Mouse (Mus musculus): Measurements from ENCODE around the gene Peli2.

The Peli2 gene

DNA sequence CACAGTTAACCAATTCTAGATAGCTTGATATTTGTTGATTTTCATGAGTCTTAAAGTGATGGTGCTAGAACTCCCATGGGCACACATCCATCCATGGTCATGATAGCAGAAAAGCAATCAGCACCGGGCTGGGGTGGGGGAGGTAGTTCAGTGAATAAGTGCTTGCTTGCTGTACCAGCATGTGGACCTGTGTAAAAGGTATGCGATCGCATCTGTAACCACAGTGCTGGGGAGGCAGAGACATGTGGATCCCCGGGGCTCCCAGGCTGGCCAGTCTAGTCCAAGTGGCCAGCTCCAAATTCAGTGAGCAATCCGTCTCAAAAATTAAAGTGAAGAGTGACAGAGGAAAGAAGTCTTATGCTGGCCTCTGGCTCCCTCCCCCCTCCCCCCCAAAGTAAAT is 3.4 kb downstream of the Peli2 start:
- ATAC-seq (ENCODE audit: insufficient number of reproducible peaks, low FRiP score, low TSS enrichment), result no peak

DNA sequence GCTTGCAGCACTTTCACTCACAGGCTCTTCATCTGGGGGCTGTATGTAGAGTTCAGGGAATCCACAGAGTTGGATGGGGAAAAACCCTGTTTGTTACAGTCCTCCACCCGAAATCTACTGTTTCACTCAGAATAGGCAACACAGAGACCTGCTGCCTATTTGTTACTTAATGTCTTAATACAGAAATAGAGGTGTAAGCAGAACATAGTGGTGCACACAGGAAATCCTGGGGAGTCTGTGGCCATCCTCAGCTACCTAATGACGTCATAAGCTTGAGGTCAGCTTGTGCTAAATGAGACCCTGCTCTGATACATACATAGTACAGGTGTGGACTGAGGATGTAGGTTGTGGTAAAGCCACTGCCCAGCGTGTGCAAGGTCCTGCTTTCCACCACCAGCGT is 4.2 kb downstream of the Peli2 start:
- no peak for ATAC-seq (ENCODE audit: insufficient number of reproducible peaks, low FRiP score, low TSS enrichment)

DNA sequence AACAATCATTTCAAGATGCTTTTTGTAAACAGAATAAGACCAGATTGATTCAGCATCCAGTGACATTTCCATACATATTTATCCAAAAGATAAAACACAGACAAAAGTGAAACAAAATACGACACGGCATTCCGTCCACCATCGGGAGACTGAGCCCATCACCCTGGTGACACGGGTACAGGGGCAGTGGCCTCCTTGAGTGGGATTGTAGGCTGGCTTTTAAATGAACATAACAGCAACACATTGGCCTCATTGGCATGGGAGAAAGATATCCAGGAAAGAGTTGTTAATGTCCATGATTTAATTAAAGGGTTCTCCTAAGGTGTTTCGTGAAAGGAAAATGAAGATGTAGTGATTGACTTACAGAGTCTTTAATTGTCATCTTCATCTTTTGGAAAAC is 5.3 kb downstream of the Peli2 start:
- no peak for ATAC-seq (ENCODE audit: insufficient number of reproducible peaks, low FRiP score, low TSS enrichment)

DNA sequence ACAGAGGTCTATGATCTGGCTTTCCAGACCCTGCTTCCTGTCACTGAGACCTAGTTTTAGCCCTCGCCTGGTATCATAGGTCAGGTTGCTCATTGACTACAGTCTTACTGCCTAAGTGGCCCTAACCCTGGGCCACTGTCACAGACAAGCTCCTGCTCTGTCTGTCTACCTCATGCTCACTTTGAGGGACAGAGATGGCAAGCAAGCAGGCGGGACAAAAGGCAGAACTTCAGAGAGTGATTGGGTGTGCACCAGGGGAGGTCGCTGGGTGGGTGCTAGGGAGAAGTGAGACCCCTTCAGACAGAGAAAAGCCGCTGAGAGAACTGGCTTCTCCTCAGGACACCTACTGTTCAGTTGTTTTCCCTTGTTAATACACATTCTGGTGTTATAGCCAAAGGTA is 6.3 kb downstream of the Peli2 start:
- ATAC-seq (ENCODE audit: insufficient number of reproducible peaks, low FRiP score, low TSS enrichment), result no peak

DNA sequence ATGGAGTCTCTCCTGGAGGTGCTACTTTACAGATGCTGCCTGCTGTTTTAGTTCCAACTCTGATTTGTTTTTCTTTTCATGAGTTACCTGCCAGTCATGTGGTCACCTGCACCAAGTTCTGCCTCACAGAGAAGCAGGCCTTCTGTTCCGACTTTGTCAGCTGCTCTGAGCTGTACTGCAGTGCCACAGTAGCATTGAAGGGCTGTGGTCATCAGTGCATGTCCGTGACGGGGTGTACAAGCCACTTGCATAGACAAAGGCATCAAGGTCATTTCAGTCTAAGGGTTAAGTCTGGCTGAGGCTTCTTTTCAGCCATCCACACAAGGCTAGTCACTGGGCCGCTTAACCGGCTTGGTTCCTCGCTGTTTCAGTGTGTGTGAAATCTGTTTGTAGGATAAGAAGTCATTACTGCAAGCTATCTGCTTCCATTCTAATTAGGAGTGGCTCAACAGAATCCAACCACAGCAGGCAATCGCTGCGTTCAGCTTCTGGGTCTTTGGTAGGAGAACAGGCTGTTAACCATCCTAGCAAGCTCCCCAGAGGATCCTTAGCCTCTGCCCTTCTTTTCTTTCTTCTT is 7.1 kb downstream of the Peli2 start:
- ATAC-seq (ENCODE audit: insufficient number of reproducible peaks, low FRiP score, low TSS enrichment), result no peak

DNA sequence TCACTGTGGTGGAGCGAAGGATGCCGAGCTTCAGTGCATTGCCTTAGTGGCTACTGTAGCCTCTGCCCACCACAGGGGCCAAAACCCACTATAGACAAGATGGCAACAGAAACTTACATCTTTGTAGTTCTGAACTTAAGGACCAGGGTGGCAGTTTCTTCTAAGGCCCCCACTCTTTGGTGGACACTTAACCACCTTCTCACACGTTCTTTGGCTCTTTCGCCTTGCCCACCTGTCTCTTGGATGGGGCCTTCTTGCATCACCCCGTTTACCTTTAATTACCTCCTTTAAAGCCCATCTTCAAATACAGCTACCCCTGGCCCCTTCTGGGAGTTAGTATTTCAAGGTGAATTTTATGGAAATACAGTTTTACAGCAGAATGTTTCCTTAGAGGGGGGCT is 8.1 kb downstream of the Peli2 start:
- ATAC-seq (ENCODE audit: insufficient number of reproducible peaks, low FRiP score, low TSS enrichment), result no peak

DNA sequence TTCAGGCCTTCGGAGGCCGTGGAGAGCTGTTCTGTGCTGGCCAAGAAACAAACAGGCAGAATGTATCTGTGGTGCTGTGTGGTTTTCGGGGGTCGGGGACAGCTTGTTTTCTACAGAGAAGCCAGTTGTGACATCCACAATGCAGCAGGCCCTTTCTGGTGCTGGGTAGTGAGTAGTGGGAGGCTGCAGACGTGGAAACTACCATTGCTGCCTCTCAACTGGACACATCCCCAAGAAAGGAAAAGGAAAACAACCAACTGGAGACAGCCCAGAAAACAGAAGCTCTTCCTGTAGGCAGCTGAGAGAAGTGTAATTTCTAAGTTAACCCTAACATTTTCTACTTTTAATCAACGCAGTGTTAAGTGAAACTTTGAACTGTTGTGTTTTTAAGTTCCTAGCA is 9.4 kb downstream of the Peli2 start:
- no peak for ATAC-seq (ENCODE audit: insufficient number of reproducible peaks, low FRiP score, low TSS enrichment)

DNA sequence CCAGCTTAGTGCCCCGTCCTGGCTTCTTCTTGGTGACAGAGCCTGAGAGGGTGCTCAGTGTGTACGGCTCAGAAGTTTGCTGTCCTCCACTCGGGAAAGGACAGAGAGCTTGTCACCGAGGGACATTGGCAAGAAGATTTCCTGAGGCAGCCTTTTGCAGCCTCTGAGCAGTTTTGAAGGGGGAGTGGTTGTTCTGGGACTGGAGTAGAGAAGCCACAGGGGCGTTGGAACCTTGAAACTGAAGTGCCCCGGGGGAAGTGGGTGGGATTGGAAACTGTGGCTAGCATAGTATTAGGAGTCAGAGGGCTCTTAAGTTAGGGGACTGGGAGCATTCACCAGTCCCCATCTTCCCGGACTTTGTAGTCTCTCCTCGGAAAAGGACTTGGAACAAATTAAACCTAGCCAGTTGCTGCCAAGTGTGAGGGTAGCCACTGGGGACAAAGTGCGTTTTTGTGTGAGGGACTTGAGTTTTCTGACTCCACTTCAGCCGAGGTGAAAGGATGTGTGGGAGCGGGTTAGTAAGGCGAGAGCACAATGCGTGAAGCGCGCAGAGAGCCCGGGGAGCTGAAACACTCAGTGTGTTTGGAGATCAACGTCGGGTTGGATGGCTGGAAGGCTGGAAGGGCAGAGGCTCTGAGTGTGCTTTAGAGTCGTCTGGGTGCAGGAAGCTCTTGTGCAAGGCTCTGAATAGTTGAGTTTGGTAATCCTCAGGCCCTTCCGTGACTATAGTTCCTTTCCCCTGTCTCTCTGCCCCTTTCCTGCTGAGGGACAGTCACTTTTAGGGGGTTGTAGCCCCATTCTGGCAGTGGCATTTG is 10.3 kb downstream of the Peli2 start:
- ATAC-seq (ENCODE audit: insufficient number of reproducible peaks, low FRiP score, low TSS enrichment), result no peak

DNA sequence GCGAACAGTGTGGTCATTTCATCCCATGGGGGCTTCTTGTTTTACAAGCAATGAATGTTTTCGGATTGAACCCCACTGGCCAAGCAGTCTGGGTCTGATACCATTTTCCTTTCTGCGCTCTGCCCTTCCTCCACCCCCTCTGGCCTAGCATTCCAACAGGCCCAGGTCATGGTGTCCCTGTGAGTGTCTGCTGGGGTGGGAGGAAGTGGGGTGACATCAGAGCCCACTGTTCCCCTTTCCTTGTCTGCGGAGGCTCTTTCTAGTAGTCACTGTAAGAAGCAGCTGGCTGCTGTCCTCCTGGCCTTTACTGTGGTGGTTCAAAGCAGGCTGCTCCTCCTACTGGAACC is 10.9 kb downstream of the Peli2 start:
- ATAC-seq (ENCODE audit: insufficient number of reproducible peaks, low FRiP score, low TSS enrichment), result no peak

DNA sequence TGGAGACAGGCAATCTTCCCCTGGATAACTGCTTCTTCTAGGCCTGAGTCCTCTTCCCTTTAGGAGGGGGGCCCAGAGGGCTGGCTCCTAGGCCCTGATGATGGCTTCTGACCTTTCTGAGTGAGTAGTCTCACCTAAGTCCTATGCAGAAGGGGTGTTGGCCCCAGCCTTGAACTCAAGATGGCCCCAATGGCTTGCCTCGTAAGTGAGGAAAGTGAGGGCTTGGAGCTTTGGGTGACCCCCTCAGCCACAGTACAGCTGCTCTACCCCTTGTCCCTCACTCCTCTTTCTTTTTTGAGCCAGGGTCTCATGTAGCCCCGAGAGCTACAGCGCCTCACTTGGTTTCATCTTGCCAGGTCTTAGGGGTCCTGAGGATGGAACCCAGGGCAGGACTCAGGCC is 11.6 kb downstream of the Peli2 start:
- ATAC-seq (ENCODE audit: insufficient number of reproducible peaks, low FRiP score, low TSS enrichment), result no peak

DNA sequence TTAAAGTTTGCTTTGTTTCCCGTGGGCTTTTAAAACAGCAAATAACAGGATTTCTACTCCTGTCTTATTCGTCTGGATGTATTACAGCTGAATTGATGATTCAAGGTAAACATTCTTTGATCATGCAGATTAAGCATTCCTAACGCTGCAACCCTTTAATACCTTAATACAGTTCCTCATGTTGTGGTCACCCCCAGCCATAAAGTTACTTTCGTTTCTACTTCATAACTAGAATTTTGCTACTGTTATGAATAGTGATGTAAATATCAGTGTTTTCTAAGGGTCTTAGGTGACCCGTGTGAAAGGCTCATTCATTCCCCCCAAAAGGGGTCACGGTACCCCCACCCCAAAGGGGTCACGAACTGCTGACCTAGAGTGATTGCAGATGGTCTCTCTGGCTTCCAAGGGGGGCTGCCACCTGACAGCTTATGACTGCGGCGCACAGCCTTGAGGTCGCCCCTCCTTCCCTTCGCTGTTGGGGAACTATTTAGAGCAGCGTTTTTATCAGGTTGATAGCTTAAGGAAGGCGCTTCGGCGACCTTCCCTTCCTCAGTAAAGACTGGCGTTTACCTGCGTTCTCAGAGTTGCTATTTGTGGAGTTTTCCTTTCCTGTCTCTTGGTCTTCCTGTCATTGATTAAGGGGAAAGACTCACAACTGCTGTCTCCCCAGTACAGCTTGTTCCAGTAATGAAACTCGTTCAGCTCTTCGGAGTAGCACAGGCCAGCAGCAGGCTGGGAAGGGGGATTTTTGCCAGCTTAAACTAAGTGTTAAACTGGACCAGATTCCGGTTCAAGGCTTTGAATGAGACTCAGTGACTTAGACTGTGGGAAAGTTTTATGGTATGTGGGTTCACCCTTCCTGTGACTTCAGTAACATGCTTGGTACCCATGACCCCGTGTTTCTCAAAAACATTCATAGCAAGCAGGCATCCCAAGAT is 12.5 kb downstream of the Peli2 start:
- no peak for ATAC-seq (ENCODE audit: insufficient number of reproducible peaks, low FRiP score, low TSS enrichment)

DNA sequence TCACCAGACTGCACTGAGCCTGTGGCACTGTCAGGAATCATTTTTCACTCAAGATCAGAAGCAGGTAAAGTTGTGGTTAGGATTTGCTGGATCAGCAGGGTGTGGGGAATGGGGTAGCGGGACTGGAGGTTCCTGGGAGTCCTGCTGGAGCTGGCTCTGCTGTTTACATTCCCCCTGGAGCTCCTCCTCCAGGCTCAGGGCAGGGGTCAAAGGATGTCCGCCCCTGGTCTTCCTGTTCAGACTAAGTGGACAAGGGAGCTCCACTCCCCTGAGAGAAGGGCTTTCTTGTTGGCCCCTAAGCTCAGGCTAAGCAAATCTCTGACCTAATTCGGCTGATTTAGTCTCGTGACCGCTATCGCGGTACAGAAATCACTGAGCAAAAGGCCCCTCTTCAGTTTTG is 13.7 kb downstream of the Peli2 start:
- no peak for ATAC-seq (ENCODE audit: insufficient number of reproducible peaks, low FRiP score, low TSS enrichment)

DNA sequence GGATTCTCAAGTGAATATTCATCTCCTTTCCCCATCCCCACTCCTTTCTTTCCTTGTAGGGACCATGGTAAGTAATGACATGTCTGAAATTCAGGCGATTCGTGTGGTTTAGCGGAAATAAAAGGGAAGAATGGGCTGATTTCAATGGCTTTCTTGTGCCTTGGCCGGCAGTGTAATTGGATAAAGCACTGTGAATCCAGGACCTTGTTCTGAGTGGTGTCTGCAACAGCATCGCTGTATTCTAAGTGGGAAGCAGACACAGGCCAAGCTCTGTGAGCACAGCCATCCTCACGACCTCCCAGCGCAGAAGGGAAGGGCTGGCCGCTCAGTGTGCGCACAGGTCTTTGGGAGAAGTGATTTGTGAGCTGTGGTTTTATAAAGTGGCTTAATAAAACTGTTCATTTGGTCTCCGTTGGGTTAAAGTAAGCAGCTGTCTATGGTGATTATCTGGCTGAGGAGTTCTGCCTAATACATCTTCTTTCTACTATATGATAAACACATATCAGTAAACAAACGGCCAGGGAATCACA is 15.3 kb downstream of the Peli2 start:
- no peak for ATAC-seq (ENCODE audit: insufficient number of reproducible peaks, low FRiP score, low TSS enrichment)

DNA sequence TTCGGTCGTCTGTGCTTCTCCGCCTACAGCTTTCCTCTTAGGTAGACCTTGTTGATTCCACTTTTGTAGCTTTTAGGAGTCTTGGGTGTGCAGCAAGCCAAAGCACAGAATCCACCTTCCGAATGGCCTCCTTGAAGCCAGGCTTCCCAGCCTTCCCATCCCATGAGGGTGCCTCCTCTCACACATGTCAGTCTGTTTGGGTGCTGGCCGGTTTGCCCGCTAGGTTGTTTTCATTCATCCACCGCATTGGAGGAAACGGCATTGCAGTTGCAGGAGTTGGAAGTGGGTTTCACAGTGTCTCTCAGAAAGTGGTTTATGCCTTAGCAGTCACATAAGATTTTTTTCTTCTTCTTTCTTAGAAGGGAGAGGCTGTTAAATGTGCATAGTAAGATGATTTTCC is 17.1 kb downstream of the Peli2 start:
- ATAC-seq (ENCODE audit: insufficient number of reproducible peaks, low FRiP score, low TSS enrichment), result no peak

DNA sequence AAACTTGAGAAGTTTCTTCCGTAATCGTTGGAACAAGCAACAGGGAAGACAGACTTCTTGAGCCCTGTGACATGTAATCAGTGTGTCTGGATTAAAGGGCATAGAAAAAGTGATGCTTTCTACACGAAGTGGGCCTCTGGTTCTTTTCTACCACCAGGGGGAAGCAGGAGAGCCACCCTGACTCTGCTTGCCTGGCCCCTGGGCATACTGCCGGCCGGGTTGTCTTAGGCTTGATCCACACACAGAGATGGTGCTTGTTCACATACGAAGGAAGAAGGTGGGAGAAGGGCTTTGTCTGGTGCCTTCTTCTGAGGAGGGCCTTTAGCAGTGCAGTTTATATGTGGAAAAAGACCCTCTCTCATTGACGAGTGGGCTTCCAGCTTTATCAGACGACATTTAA is 17.5 kb downstream of the Peli2 start:
- ATAC-seq (ENCODE audit: insufficient number of reproducible peaks, low FRiP score, low TSS enrichment), result peak; percentile 61; the same call in 1 of the 2 replicates

DNA sequence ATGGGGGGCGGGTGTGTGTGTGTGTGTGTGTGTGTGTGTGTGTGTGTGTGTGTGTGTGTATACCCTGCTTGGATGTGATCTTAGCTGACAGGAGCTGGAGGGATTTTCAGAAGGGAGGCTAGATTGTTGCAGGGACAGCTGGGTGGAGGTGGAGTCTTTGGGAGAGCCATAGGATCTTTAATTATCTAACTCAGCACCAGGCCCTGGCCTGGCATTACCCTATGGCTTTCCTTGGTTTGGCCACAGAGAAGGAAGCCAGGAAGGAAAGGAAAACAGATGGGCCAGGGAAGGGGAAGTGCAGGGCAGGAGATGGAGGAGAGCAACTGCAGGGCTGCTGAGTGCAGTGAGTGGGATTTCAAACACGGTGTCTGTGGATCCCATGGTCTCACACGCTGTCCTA is 18.8 kb downstream of the Peli2 start:
- peak; percentile 74 for ATAC-seq (ENCODE audit: insufficient number of reproducible peaks, low FRiP score, low TSS enrichment)

DNA sequence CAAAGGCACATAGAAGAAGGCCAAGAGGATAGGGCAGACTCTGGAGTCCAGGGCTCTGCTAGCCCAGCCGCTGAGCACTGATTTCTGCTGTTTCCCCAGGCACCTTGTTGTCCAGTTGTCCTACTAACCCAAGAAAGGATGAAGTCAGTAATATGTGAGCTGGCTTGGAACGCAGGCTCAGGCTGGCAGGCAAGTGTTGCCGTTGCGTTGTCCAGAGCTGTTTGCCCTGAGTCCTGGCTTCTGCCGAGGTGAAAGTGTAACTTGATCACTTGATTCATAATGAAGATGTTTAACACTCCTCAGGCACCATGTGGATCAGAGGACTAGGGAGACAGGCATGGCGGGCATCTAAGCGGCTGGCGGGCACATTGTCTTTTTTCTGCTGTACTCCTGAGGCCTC is 21.1 kb downstream of the Peli2 start:
- no peak for ATAC-seq (ENCODE audit: insufficient number of reproducible peaks, low FRiP score, low TSS enrichment)

DNA sequence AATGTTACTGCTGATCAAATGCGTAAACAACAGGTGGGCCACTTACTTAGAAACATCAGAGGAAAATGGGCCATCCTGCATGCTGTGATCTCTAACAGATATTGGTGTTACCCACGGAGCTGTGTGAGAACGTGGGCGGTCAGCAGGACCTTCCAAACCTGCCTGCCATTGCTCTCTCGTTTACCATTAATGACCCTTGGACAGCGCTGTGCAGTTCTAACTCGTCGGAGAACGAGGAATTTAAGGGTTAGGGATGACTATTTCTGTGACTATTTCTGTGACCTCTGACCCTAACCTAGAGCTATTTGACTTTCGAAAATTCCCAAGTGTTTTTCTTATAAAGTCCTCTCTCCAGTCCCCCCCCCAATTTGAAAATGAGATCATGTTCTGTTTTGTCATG is 22.1 kb downstream of the Peli2 start:
- no peak for ATAC-seq (ENCODE audit: insufficient number of reproducible peaks, low FRiP score, low TSS enrichment)

DNA sequence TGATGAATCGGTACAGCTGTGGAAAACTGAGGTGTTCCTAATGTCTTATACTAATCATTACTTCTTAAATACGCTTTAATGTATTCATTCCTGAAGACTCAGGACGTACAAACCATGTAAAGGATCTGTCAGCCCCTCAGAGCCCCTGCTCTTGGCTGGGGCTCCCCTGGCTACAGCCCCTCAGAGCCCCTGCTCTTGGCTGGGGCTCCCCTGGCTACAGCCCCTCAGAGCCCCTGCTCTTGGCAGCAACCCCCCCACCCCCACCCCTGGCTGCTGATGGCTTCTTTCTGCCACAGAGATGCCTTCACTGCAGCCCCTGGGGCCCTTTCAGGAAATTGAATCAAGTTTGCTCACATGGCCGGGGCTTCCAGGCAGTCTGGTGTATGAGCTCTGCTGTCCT is 22.5 kb downstream of the Peli2 start:
- no peak for ATAC-seq (ENCODE audit: insufficient number of reproducible peaks, low FRiP score, low TSS enrichment)

DNA sequence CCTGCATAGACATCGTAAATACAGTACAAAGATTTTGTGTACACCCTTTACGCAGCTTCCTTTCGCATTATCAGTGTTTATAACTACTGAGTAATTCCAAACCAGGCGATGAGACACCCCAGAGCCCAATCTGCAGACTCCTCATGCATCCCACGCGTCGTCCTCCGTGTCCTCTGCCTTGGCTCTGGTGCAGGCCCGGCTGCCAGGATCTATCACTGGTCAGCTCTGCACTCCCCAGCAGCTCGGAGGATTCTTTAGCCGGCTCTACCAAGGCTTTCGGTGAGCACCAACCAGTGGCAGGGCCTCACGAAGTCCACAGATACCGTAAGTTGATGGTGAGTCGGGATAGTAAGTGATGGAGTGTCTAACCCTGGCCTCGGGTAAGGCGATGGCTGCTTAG is 23.7 kb downstream of the Peli2 start:
- no peak for ATAC-seq (ENCODE audit: insufficient number of reproducible peaks, low FRiP score, low TSS enrichment)

DNA sequence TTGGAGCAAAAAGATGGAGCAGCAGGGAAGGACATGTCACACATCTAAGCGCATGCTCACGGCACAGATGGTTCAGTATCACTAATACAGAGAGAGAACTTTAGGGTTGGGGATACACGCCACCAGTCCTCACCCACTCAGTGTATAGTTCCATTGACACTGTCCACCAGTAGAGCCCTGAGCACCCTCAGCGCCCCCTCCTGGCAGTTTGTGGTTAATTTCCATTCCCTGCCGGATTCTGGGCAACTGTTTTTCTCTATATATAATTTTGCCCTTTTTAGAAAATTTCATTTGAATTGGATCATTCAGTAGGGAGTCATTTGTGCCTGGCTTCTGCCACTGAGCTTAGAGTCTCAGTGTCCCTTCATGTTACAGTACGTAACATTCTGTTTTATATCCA is 27.1 kb downstream of the Peli2 start:
- ATAC-seq (ENCODE audit: insufficient number of reproducible peaks, low FRiP score, low TSS enrichment), result no peak
